Mouse (Mus musculus) limb, embryonic 13.5 days (tissue): Measurements from ENCODE around the gene B3gnt3. TPM values are rescaled to one million over a fixed set of nuclear protein-coding genes. Genes with fewer than 3 reads are reported as not detected.

Source experiments
- ATAC-seq: fragments of 200-750 bp; cut with Nextera tagmentation; 2 replicates; pipeline ENCODE4 v1.8.0; 2017; ENCODE audit warnings: low read depth, moderate number of reproducible peaks, moderate TSS enrichment; ENCODE audit not compliant: low FRiP score
- H3K27ac ChIP-seq: fragments of 300-500 bp; sonication (generic); 2 replicates; pipeline ENCODE4 v1.5.1; 2015; ENCODE audit warnings: inconsistent platforms, mild to moderate bottlenecking, moderate library complexity
- H3K27me3 ChIP-seq: fragments of 300-500 bp; sonication (generic); 2 replicates; pipeline ENCODE4 v1.6.1; 2015; ENCODE audit warnings: mild to moderate bottlenecking, inconsistent platforms
- H3K36me3 ChIP-seq: fragments of 300-500 bp; sonication (generic); 2 replicates; pipeline ENCODE4 v1.6.1; 2015; ENCODE audit warnings: inconsistent platforms, mild to moderate bottlenecking, moderate library complexity
- H3K4me1 ChIP-seq: fragments of 300-500 bp; sonication (generic); 2 replicates; pipeline ENCODE4 v1.6.1; 2015; ENCODE audit warnings: inconsistent platforms
- H3K4me2 ChIP-seq: fragments of 300-500 bp; sonication (generic); replicated peaks from 2 replicates; pipeline ENCODE4 v1.6.1; 2015; ENCODE audit warnings: inconsistent platforms, mild to moderate bottlenecking, moderate library complexity
- H3K4me3 ChIP-seq: fragments of 300-500 bp; sonication (generic); 2 replicates; pipeline ENCODE4 v1.5.1; 2015; ENCODE audit warnings: moderate library complexity, mild to moderate bottlenecking, inconsistent platforms
- H3K9ac ChIP-seq: fragments of 300-500 bp; sonication (generic); 2 replicates; pipeline ENCODE4 v1.6.1; 2015; ENCODE audit warnings: mild to moderate bottlenecking, inconsistent platforms
- H3K9me3 ChIP-seq: fragments of 300-500 bp; sonication (generic); 2 replicates; pipeline ENCODE4 v1.6.1; 2016; ENCODE audit warnings: inconsistent platforms
- WGBS: fragments of 180-500 bp; shearing (Covaris S2); methylation state at CpG from one replicate; pipeline ENCODE4 v1.1.7; 2015; 5-methylcytosine and 5-hydroxymethylcytosine counted together
- polyA plus RNA-seq: library from polyadenylated mRNA; unstranded; fragments of >200 nt; fragmentation: Nextera tagmentation; extraction: Ambion mirVana; gene quantifications from 2 replicates; pipeline ENCODE4 v1.2.1, GENCODE M21; 2015

The B3gnt3 gene
- polyA plus RNA-seq, 1 experiment from 2014 or later, result 0.92 TPM

GRCm38 (mm10) chr8:71725122-71725924, 23.7 kb upstream of the B3gnt3 start, which contains the start of gene Fcho1:
Gene Fcho1 (minus strand): TSS chr8:71725716.
- Histone ChIP-seq H3K9me3 (no peaks in the 10 kb centered on the region), H3K27me3 (peaks cover 69% of the 10 kb centered on the region), H3K36me3 (no peaks in the 10 kb centered on the region), H3K9ac (peak within 1 kb of the TSS; percentile 67), H3K27ac (no peak within 1 kb of the TSS), H3K4me1 (peaks cover 17% of the 10 kb centered on the region), H3K4me3 (peak within 1 kb of the TSS; percentile 58), H3K4me2 (peak within 1 kb of the TSS; percentile 82)
- peak; percentile 55; the same call in 1 of the 2 replicates for ATAC-seq
- 1% methylated on average over 44 of the region's 54 CpGs for WGBS

- Histone ChIP-seq H3K9me3 (no peaks in the 10 kb centered on the region), H3K4me3 (no peak overlapping the region), H3K36me3 (no peaks in the 10 kb centered on the region), H3K4me1 (peaks cover 24% of the 10 kb centered on the region), H3K27me3 (peaks cover 64% of the 10 kb centered on the region), H3K9ac (no peak overlapping the region), H3K4me2 (no peak overlapping the region), H3K27ac (no peak overlapping the region)
- ATAC-seq, result no peak
- WGBS, result 71% methylated on average over 4 of the region's 4 CpGs
Measured at GRCm38 (mm10) chr8:71724389-71724788, 22.8 kb upstream of the B3gnt3 start.

GRCm38 (mm10) chr8:71723047-71723551, 21.5 kb upstream of the B3gnt3 start:
- H3K27me3 ChIP-seq, result peaks cover 53% of the 10 kb centered on the region

GRCm38 (mm10) chr8:71719928-71720457, 18.4 kb upstream of the B3gnt3 start:
- Histone ChIP-seq H3K27ac (no peak overlapping the region), H3K4me3 (no peak overlapping the region), H3K4me2 (no peak overlapping the region), H3K9me3 (no peaks in the 10 kb centered on the region), H3K9ac (no peak overlapping the region), H3K36me3 (no peaks in the 10 kb centered on the region), H3K4me1 (peaks cover 17% of the 10 kb centered on the region), H3K27me3 (peaks cover 22% of the 10 kb centered on the region)
- ATAC-seq, result peak; percentile 20; the same call in 1 of the 2 replicates
- 32% methylated on average over 7 of the region's 7 CpGs for WGBS

More at GRCm38 (mm10) chr8:71723047-71723551, 21.5 kb upstream of the B3gnt3 start:
- peaks cover 16% of the 10 kb centered on the region for H3K4me1 ChIP-seq
- H3K4me3 ChIP-seq, result no peak overlapping the region
- H3K4me2 ChIP-seq, result no peak overlapping the region
- ATAC-seq, result no peak
- no peak overlapping the region for H3K27ac ChIP-seq
- no peaks in the 10 kb centered on the region for H3K36me3 ChIP-seq
- H3K9ac ChIP-seq, result no peak overlapping the region
- 60% methylated on average over 14 of the region's 14 CpGs for WGBS
- no peaks in the 10 kb centered on the region for H3K9me3 ChIP-seq

GRCm38 (mm10) chr8:71719218-71719617, 17.6 kb upstream of the B3gnt3 start:
- H3K4me3 ChIP-seq, result no peak overlapping the region
- no peaks in the 10 kb centered on the region for H3K9me3 ChIP-seq
- WGBS, result 65% methylated on average over 4 of the region's 4 CpGs
- no peak overlapping the region for H3K4me2 ChIP-seq
- no peaks in the 10 kb centered on the region for H3K36me3 ChIP-seq
- no peak overlapping the region for H3K27ac ChIP-seq
- H3K9ac ChIP-seq, result no peak overlapping the region
- H3K27me3 ChIP-seq, result peaks cover 14% of the 10 kb centered on the region
- peaks cover 15% of the 10 kb centered on the region for H3K4me1 ChIP-seq
- no peak for ATAC-seq

GRCm38 (mm10) chr8:71718252-71718651, 16.7 kb upstream of the B3gnt3 start:
- Histone ChIP-seq H3K36me3 (no peaks in the 10 kb centered on the region), H3K27ac (no peak overlapping the region), H3K4me2 (no peak overlapping the region), H3K9me3 (no peaks in the 10 kb centered on the region), H3K4me3 (no peak overlapping the region), H3K9ac (no peak overlapping the region), H3K27me3 (peaks cover 5% of the 10 kb centered on the region), H3K4me1 (peaks cover 15% of the 10 kb centered on the region)
- 44% methylated on average over 3 of the region's 3 CpGs for WGBS
- ATAC-seq, result no peak

GRCm38 (mm10) chr8:71717096-71717495, 15.5 kb upstream of the B3gnt3 start:
- Histone ChIP-seq H3K9me3 (no peaks in the 10 kb centered on the region), H3K4me2 (no peak overlapping the region), H3K27ac (no peak overlapping the region), H3K4me1 (peaks cover 15% of the 10 kb centered on the region), H3K9ac (no peak overlapping the region), H3K27me3 (no peaks in the 10 kb centered on the region), H3K36me3 (no peaks in the 10 kb centered on the region), H3K4me3 (no peak overlapping the region)
- ATAC-seq, result no peak
- WGBS, result 93% methylated on average over 12 of the region's 12 CpGs

- H3K9me3 ChIP-seq, result no peaks in the 10 kb centered on the region
- 80% methylated on average over 13 of the region's 13 CpGs for WGBS
- no peak overlapping the region for H3K4me2 ChIP-seq
- H3K4me1 ChIP-seq, result peaks cover 15% of the 10 kb centered on the region
- no peak for ATAC-seq
- no peaks in the 10 kb centered on the region for H3K36me3 ChIP-seq
- H3K27me3 ChIP-seq, result no peaks in the 10 kb centered on the region
- no peak overlapping the region for H3K27ac ChIP-seq
- H3K4me3 ChIP-seq, result no peak overlapping the region
- H3K9ac ChIP-seq, result no peak overlapping the region
Measured at GRCm38 (mm10) chr8:71716561-71717053, 15.0 kb upstream of the B3gnt3 start.

GRCm38 (mm10) chr8:71715531-71715930, 13.9 kb upstream of the B3gnt3 start:
- H3K4me3 ChIP-seq, result 0 out of 2 replicates have a peak overlapping the region, but pooled peaks have one; percentile 5
- ATAC-seq, result peak; percentile 30
- H3K9me3 ChIP-seq, result no peaks in the 10 kb centered on the region
- WGBS, result 32% methylated on average over 8 of the region's 8 CpGs
- H3K27me3 ChIP-seq, result peaks cover 5% of the 10 kb centered on the region
- peaks cover 15% of the 10 kb centered on the region for H3K4me1 ChIP-seq
- H3K9ac ChIP-seq, result peak overlapping the region; percentile 35; the same call in 1 of the 2 replicates
- H3K27ac ChIP-seq, result no peak overlapping the region
- peak overlapping the region; percentile 38; the same call in 1 of the 2 replicates for H3K4me2 ChIP-seq
- no peaks in the 10 kb centered on the region for H3K36me3 ChIP-seq

- Histone ChIP-seq H3K9me3 (no peaks in the 10 kb centered on the region), H3K9ac (no peak overlapping the region), H3K4me2 (no peak overlapping the region), H3K4me1 (peaks cover 6% of the 10 kb centered on the region; the same call in 1 of the 2 replicates), H3K27ac (no peak overlapping the region), H3K36me3 (no peaks in the 10 kb centered on the region), H3K27me3 (peaks cover 43% of the 10 kb centered on the region), H3K4me3 (no peak overlapping the region)
- no peak for ATAC-seq
- 84% methylated on average over 2 of the region's 2 CpGs for WGBS
Measured at GRCm38 (mm10) chr8:71711574-71711973, 10.0 kb upstream of the B3gnt3 start.

GRCm38 (mm10) chr8:71709800-71710446, 8.3 kb upstream of the B3gnt3 start:
- no peaks in the 10 kb centered on the region for H3K9me3 ChIP-seq
- peak overlapping the region; percentile 5 for H3K4me3 ChIP-seq
- H3K27me3 ChIP-seq, result peaks cover 53% of the 10 kb centered on the region
- no peak overlapping the region for H3K9ac ChIP-seq
- no peaks in the 10 kb centered on the region for H3K4me1 ChIP-seq
- peak overlapping the region; percentile 44 for H3K4me2 ChIP-seq
- 18% methylated on average over 25 of the region's 25 CpGs for WGBS
- no peak overlapping the region for H3K27ac ChIP-seq
- H3K36me3 ChIP-seq, result no peaks in the 10 kb centered on the region
- peak; percentile 62 for ATAC-seq
